In genomic region chr2:128137480-128138276, GRCm38 (mm10) we compare ENCODE assay signal across 13 mouse cellular contexts. TPM values are rescaled to one million over a fixed set of nuclear protein-coding genes. Genes with fewer than 3 reads are reported as not detected.
DNase-seq lines count a peak whose midpoint lies in the region; ATAC-seq and TF ChIP-seq lines count a peak whose summit lies in the region.
"Had no signal": no experiment of that assay in that cellular context is flagged by ENCODE, and none has a peak within 500 bp of the region (broad histone marks: within the 10 kb centered on the region; RNA-seq: fewer than 3 reads in every experiment).

No protein-coding gene starts in this region.

- WGBS in forebrain, postnatal 0 days: 51% methylated on average over 22 of the region's 22 CpGs
- 65% methylated on average over 22 of the region's 22 CpGs for WGBS in forebrain, embryonic 15.5 days
- WGBS in lung, postnatal 0 days: 77% methylated on average over 22 of the region's 22 CpGs
- 53% methylated on average over 22 of the region's 22 CpGs for WGBS in heart, embryonic 15.5 days

- H3K4me1 ChIP-seq in forebrain, postnatal 0 days (ENCODE audit: insufficient read depth): peaks cover 5% of the 10 kb centered on the region; the same call in 1 of the 2 replicates
- peaks cover 29% of the 10 kb centered on the region for H3K4me1 ChIP-seq in forebrain, embryonic 15.5 days
- H3K4me1 ChIP-seq in lung, postnatal 0 days (ENCODE audit: insufficient read depth, low read depth, low read length): no peaks in the 10 kb centered on the region; the same call in 1 of the 2 replicates
- H3K4me1 ChIP-seq in heart, embryonic 15.5 days (replicated peaks): peaks cover 69% of the 10 kb centered on the region

- TF ChIP-seq EP300 in lung, postnatal 0 days (IDR thresholded peaks at IDR 0.05): no peak

- no peaks in the 10 kb centered on the region for H3K9me3 ChIP-seq in forebrain, postnatal 0 days (ENCODE audit: low read length)
- no peaks in the 10 kb centered on the region for H3K9me3 ChIP-seq in forebrain, embryonic 15.5 days
- H3K9me3 ChIP-seq in lung, postnatal 0 days (ENCODE audit: low read length): no peaks in the 10 kb centered on the region
- no peaks in the 10 kb centered on the region for H3K9me3 ChIP-seq in heart, embryonic 15.5 days (replicated peaks)
- H3K9me3 ChIP-seq: hindbrain, embryonic 13.5 days; megakaryocyte, embryonic 14.5 days; neural tube, embryonic 15.5 days had no signal

- peak; percentile 18 for DNase-seq in forebrain, postnatal 0 days
- DNase-seq in lung, postnatal 0 days (ENCODE audit: low spot score): peak; percentile 45
- DNase-seq in lung, postnatal 25 days (ENCODE audit: low spot score): no peak
- DNase-seq in c-Kit-positive CD71-positive TER-119-positive erythroid progenitor cells, embryonic 14.5 days (ENCODE audit: low spot score): no peak
- no peak for DNase-seq in cerebellum, postnatal 14 days
- DNase-seq: kidney, adult 18-20 months; right cerebral cortex, adult 18-20 months had no signal

- H3K4me2 ChIP-seq in forebrain, postnatal 0 days (ENCODE audit: low read depth): no peak overlapping the region
- H3K4me2 ChIP-seq in forebrain, embryonic 15.5 days (replicated peaks): no peak overlapping the region
- no peak overlapping the region for H3K4me2 ChIP-seq in lung, postnatal 0 days (replicated peaks; ENCODE audit: low read depth, low read length)
- H3K4me2 ChIP-seq in heart, embryonic 15.5 days: peak overlapping the region; percentile 14; the same call in 1 of the 2 replicates
- H3K4me2 ChIP-seq: hindbrain, embryonic 13.5 days; neural tube, embryonic 15.5 days had no signal

- TF ChIP-seq CTCF in forebrain, postnatal 0 days (IDR thresholded peaks at IDR 0.05; ENCODE audit: low read depth): no peak
- TF ChIP-seq CTCF in lung, postnatal 0 days (IDR thresholded peaks at IDR 0.05): no peak

- H3K4me3 ChIP-seq in forebrain, postnatal 0 days (ENCODE audit: low read depth, low read length): no peak overlapping the region
- H3K4me3 ChIP-seq in forebrain, embryonic 15.5 days: no peak overlapping the region
- no peak overlapping the region for H3K4me3 ChIP-seq in lung, postnatal 0 days (ENCODE audit: low read depth, low read length)
- no peak overlapping the region for H3K4me3 ChIP-seq in heart, embryonic 15.5 days
- H3K4me3 ChIP-seq: hindbrain, embryonic 13.5 days; megakaryocyte, embryonic 14.5 days; neural tube, embryonic 15.5 days had no signal

- H3K27ac ChIP-seq in forebrain, postnatal 0 days (ENCODE audit: low read depth, low read length): no peak overlapping the region
- no peak overlapping the region for H3K27ac ChIP-seq in forebrain, embryonic 15.5 days (replicated peaks)
- no peak overlapping the region for H3K27ac ChIP-seq in lung, postnatal 0 days (ENCODE audit: low read length)
- peak overlapping the region; percentile 45 for H3K27ac ChIP-seq in heart, embryonic 15.5 days
- H3K27ac ChIP-seq: hindbrain, embryonic 13.5 days; liver, embryonic 14.5 days; neural tube, embryonic 15.5 days had no signal

- H3K27me3 ChIP-seq in forebrain, postnatal 0 days (ENCODE audit: insufficient read depth, low read length): no peaks in the 10 kb centered on the region
- no peaks in the 10 kb centered on the region for H3K27me3 ChIP-seq in forebrain, embryonic 15.5 days
- H3K27me3 ChIP-seq in lung, postnatal 0 days (replicated peaks; ENCODE audit: insufficient read depth, low read length): no peaks in the 10 kb centered on the region
- no peaks in the 10 kb centered on the region for H3K27me3 ChIP-seq in heart, embryonic 15.5 days
- H3K27me3 ChIP-seq: hindbrain, embryonic 13.5 days; neural tube, embryonic 15.5 days had no signal

- H3K36me3 ChIP-seq in forebrain, postnatal 0 days (ENCODE audit: insufficient read depth): no peaks in the 10 kb centered on the region
- H3K36me3 ChIP-seq in forebrain, embryonic 15.5 days: no peaks in the 10 kb centered on the region
- 0 out of 2 replicates have a peak, but pooled peaks cover 9% of the 10 kb centered on the region for H3K36me3 ChIP-seq in lung, postnatal 0 days (ENCODE audit: insufficient read depth, low read length)
- peaks cover 22% of the 10 kb centered on the region for H3K36me3 ChIP-seq in heart, embryonic 15.5 days
- H3K36me3 ChIP-seq: neural tube, embryonic 15.5 days had no signal

- ATAC-seq in forebrain, postnatal 0 days: peak; percentile 28; the same call in 1 of the 2 replicates
- no peak for ATAC-seq in forebrain, embryonic 15.5 days (replicated peaks)
- ATAC-seq in lung, postnatal 0 days: peak; percentile 45
- ATAC-seq in heart, embryonic 15.5 days (replicated peaks; ENCODE audit: insufficient number of reproducible peaks, insufficient read depth, low FRiP score, low read depth): peak; percentile 38; the same call in 1 of the 2 replicates

- no peak overlapping the region for H3K9ac ChIP-seq in forebrain, postnatal 0 days
- H3K9ac ChIP-seq in forebrain, embryonic 15.5 days (replicated peaks): no peak overlapping the region
- no peak overlapping the region for H3K9ac ChIP-seq in lung, postnatal 0 days (replicated peaks; ENCODE audit: low read depth)
- H3K9ac ChIP-seq in heart, embryonic 15.5 days: no peak overlapping the region
- H3K9ac ChIP-seq: hindbrain, embryonic 13.5 days; liver, embryonic 14.5 days; neural tube, embryonic 15.5 days had no signal

RNA-seq across cellular contexts. Expression of gene Bcl2l11, which starts 11.8 kb away (rescaled TPM):
- 5.2 and 11.2 TPM in 2 replicates for total RNA-seq in forebrain, postnatal 0 days (2014; rRNA removed)
- polyA plus RNA-seq in forebrain, postnatal 0 days (2015; fragmentation: Nextera tagmentation; extraction: Ambion mirVana): 4.9 and 6.7 TPM in 2 replicates
- polyA plus RNA-seq in forebrain, embryonic 15.5 days (2015; fragmentation: Nextera tagmentation; extraction: Ambion mirVana): 11.8 and 12.0 TPM in 2 replicates
- polyA plus RNA-seq in lung, postnatal 0 days (2015; fragmentation: Nextera tagmentation; extraction: Ambion mirVana): 18.5 and 18.6 TPM in 2 replicates
- 21.0 and 21.4 TPM in 2 replicates for polyA plus RNA-seq in heart, embryonic 15.5 days (2015; fragmentation: Nextera tagmentation; extraction: Ambion mirVana)

Comparison
In these comparisons a context has a peak if more than half of its experiments do, and no peak if none do; other contexts are left out.
1. DNase-seq: peak in forebrain, postnatal 0 days (single experiment) and lung, postnatal 0 days (single experiment); none in lung, postnatal 25 days (single experiment), c-Kit-positive CD71-positive TER-119-positive erythroid progenitor cells, embryonic 14.5 days (single experiment) and cerebellum, postnatal 14 days (0 of 2).